Mouse (Mus musculus): ENCODE data around the gene Utp11.

DNA sequence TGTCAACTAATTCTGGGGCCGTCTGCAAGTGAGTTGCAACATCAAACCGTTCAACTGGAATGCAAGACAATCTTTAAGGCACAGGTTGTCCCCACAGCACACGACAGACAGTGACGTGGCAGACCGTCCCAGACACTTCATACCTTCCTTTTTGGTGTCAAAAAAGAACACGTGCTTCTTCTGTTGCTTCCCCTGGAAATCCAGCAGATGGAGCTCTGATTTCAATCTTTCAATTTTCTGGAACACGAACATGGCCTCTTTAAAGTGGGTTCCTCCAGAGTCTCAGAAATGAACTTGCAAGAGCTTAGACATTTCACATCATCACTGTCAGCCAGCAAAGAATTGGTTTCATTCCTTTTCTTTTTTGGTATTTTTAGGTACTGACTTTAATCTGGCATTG, 11.1 kb downstream of the Utp11 start:
- TF ChIP-seq CTCF (IDR thresholded peaks at IDR 0.05; ENCODE audit: borderline replicate concordance, insufficient read depth, low read length) (no peak), POLR2A (IDR thresholded peaks at IDR 0.05; ENCODE audit: low read depth, low read length) (no peak)
